Mouse (Mus musculus) layer of hippocampus, adult 18-20 months (tissue): ENCODE results near the gene Speer4f2. TPM values are rescaled to one million over a fixed set of nuclear protein-coding genes. Genes with fewer than 3 reads are reported as not detected.

Experiments used
- total RNA-seq, 2 experiments: library from RNA; stranded (reverse); gene quantifications; 2 replicates each; pipeline ENCODE4 v1.2.3; 2021

The Speer4f2 gene
- total RNA-seq, 2 experiments from 2014 or later = not detected

Other genes with a start within 250 kb of the Speer4f2 start
- gene Speer4f1, start 102.9 kb downstream of the Speer4f2 start, total RNA-seq = not detected
- 10 to 100 TPM; 13.3 to 13.7 TPM for gene Sema3c, start 201.1 kb downstream of the Speer4f2 start, total RNA-seq